Mouse (Mus musculus): ENCODE measurements at regions not wholly inside any gene's neighbourhood (a gene's known extent, or its start where the extent isn't known, plus 50 kb on each side); places are given as distances from the start of the nearest gene placed in this dataset.

- Histone ChIP-seq H3K4me3 (replicated peaks) (no peak overlapping the region), H3K9me3 (no peaks in the 10 kb centered on the region)
- TF ChIP-seq GATA1 (IDR thresholded peaks at IDR 0.05; ENCODE audit: borderline replicate concordance, low read length) (no peak), FLI1 (IDR thresholded peaks at IDR 0.05; ENCODE audit: low read length) (no peak)
These were observed 239.0 kb upstream of the Id2 start for GRCm38 (mm10) chr12:25335930-25336329.

DNA sequence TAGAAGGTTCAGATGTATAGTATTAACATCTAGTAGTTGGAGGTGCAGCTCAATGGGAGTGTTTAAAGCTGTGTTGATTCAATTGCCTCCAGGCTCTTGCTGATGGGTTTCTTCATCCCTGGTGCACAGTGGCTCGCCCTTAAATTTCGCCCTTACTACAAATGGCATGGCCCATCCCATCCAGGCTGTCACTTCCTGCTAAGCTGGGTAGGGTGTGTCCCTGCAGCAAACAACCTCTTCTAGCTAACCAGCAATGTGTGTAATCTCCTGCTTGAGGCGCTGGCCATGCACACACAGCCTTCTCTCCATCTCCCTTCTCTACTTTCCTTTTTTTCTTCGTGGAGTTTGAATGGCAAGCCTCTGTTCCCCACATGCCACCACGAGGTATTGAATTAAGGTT is 238.1 kb upstream of the Id2 start:
- H3K9me3 ChIP-seq, result no peaks in the 10 kb centered on the region
- peaks cover 78% of the 10 kb centered on the region for H3K4me1 ChIP-seq
- no peak overlapping the region for H3K4me3 ChIP-seq (replicated peaks)
- H3K27me3 ChIP-seq (replicated peaks), result peaks cover 10% of the 10 kb centered on the region
- H3K36me3 ChIP-seq (replicated peaks; ENCODE audit: low read length), result no peaks in the 10 kb centered on the region
- TF ChIP-seq FLI1 (IDR thresholded peaks at IDR 0.05; ENCODE audit: low read length), result no peak
- no peak for TF ChIP-seq GATA1 (IDR thresholded peaks at IDR 0.05; ENCODE audit: borderline replicate concordance, low read length)

More at GRCm38 (mm10) chr12:25335930-25336329, 239.0 kb upstream of the Id2 start:
- peaks cover 72% of the 10 kb centered on the region for H3K4me1 ChIP-seq
- H3K36me3 ChIP-seq (replicated peaks; ENCODE audit: low read length), result no peaks in the 10 kb centered on the region
- H3K27me3 ChIP-seq (replicated peaks), result peaks cover 10% of the 10 kb centered on the region

DNA sequence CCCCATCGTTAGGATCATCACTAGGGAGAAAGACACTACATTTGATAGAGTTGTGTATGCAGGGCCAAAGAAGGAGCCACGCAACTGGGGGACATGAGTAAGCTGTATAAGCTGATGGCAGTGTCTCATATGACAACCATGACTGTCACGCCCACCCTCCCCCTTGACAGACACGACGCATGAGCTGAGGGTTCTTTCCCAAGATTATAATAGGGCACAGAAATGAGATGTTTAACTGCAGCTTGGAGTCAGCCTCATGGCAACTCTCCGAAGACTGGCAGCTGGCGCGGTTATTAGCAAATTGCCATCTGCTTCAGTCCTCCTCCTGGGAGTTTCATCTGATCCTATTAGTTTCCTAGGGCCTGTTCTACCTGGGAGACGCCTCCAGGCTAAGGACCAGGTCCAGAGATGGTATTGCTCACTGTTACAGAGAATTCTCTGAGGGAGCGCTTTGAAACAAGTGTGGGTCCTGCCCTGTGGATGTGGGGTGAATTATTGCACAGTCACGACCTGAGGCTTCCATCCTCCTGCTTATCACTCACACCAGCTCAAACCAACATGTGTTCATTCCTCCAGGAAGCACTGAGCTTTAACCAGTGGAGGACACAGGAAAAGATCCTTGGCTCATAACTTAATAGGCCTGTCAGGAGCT is 235.6 kb upstream of the Id2 start:
- H3K27me3 ChIP-seq (replicated peaks), result peaks cover 13% of the 10 kb centered on the region
- no peak for TF ChIP-seq FLI1 (IDR thresholded peaks at IDR 0.05; ENCODE audit: low read length)
- no peak for TF ChIP-seq GATA1 (IDR thresholded peaks at IDR 0.05; ENCODE audit: borderline replicate concordance, low read length)
- H3K9me3 ChIP-seq, result no peaks in the 10 kb centered on the region
- peaks cover 72% of the 10 kb centered on the region for H3K4me1 ChIP-seq
- no peaks in the 10 kb centered on the region for H3K36me3 ChIP-seq (replicated peaks; ENCODE audit: low read length)
- H3K4me3 ChIP-seq (replicated peaks), result no peak overlapping the region

- no peaks in the 10 kb centered on the region for H3K36me3 ChIP-seq (replicated peaks; ENCODE audit: low read length)
- H3K4me3 ChIP-seq (replicated peaks), result peak overlapping the region; percentile 47
- peaks cover 13% of the 10 kb centered on the region for H3K27me3 ChIP-seq (replicated peaks)
- peaks cover 77% of the 10 kb centered on the region for H3K4me1 ChIP-seq
- TF ChIP-seq FLI1 (IDR thresholded peaks at IDR 0.05; ENCODE audit: low read length) (no peak), GATA1 (IDR thresholded peaks at IDR 0.05; ENCODE audit: borderline replicate concordance, low read length) (no peak)
- no peaks in the 10 kb centered on the region for H3K9me3 ChIP-seq
These were observed 233.2 kb upstream of the Id2 start for GRCm38 (mm10) chr12:25330004-25330708.

DNA sequence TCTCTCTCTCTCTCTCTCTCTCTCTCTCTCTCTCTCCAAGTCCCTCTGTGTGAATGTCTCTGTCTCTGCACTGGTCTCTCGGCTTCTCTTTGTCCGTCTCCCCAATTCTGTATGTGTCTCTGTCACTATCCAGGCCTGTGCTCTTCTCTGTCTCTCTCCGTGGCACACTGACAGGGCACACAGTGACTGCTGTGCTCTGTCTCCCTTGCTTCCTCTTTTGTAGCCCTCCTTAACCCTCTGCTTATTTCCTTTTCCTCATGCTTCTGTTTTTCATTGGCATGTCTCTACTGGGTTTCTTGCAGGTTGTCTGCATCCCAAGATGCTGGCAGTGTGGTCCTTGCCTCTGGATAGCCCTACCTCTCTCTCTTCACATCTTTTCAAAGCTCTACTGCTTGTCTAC is 229.0 kb upstream of the Id2 start:
- Histone ChIP-seq H3K27me3 (replicated peaks) (peaks cover 4% of the 10 kb centered on the region), H3K9me3 (peaks cover 5% of the 10 kb centered on the region), H3K4me1 (peaks cover 57% of the 10 kb centered on the region), H3K36me3 (replicated peaks; ENCODE audit: low read length) (no peaks in the 10 kb centered on the region), H3K4me3 (replicated peaks) (no peak overlapping the region)
- TF ChIP-seq FLI1 (IDR thresholded peaks at IDR 0.05; ENCODE audit: low read length) (no peak), GATA1 (IDR thresholded peaks at IDR 0.05; ENCODE audit: borderline replicate concordance, low read length) (no peak)

- peaks cover 65% of the 10 kb centered on the region for H3K4me1 ChIP-seq
- no peaks in the 10 kb centered on the region for H3K36me3 ChIP-seq (replicated peaks; ENCODE audit: low read length)
- H3K27me3 ChIP-seq (replicated peaks), result no peaks in the 10 kb centered on the region
- TF ChIP-seq FLI1 (IDR thresholded peaks at IDR 0.05; ENCODE audit: low read length), result no peak
- no peak for TF ChIP-seq GATA1 (IDR thresholded peaks at IDR 0.05; ENCODE audit: borderline replicate concordance, low read length)
- peaks cover 5% of the 10 kb centered on the region for H3K9me3 ChIP-seq
- H3K4me3 ChIP-seq (replicated peaks), result no peak overlapping the region
These were observed 226.2 kb upstream of the Id2 start for GRCm38 (mm10) chr12:25323171-25323570.

DNA sequence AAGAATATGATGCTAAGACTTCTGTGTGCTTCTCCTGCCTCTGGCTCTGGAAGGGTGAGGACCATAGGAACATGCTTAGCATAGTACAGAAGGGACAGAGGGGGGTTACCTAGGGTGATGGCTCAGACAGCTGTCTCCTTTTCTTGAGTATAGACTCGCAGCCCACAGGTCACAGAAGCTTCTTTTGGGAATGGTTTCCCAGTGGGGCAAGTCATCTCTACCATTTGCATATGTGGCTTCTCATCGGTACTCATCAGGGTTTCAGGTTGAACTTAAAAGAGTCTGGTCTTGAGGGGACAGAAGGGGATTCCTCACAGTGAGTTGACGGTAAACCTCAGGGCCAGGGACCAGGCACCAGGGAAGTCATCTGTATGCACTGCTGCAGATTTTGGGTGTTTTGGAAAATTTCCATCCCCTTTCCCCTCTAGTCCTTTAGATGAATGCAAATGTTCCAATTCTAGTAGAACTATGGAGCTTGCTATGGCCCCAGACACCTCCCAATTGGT is 223.4 kb upstream of the Id2 start:
- TF ChIP-seq GATA1 (IDR thresholded peaks at IDR 0.05; ENCODE audit: borderline replicate concordance, low read length) (no peak), FLI1 (IDR thresholded peaks at IDR 0.05; ENCODE audit: low read length) (no peak)
- Histone ChIP-seq H3K4me1 (peaks cover 71% of the 10 kb centered on the region), H3K4me3 (replicated peaks) (no peak overlapping the region), H3K9me3 (peaks cover 5% of the 10 kb centered on the region), H3K27me3 (replicated peaks) (no peaks in the 10 kb centered on the region), H3K36me3 (replicated peaks; ENCODE audit: low read length) (no peaks in the 10 kb centered on the region)

- H3K36me3 ChIP-seq (replicated peaks; ENCODE audit: low read length), result no peaks in the 10 kb centered on the region
- H3K4me1 ChIP-seq, result peaks cover 74% of the 10 kb centered on the region
- peaks cover under 1% of the 10 kb centered on the region for H3K27me3 ChIP-seq (replicated peaks)
- H3K9me3 ChIP-seq, result peaks cover 5% of the 10 kb centered on the region
- H3K4me3 ChIP-seq (replicated peaks), result no peak overlapping the region
- TF ChIP-seq GATA1 (IDR thresholded peaks at IDR 0.05; ENCODE audit: borderline replicate concordance, low read length), result no peak
- no peak for TF ChIP-seq FLI1 (IDR thresholded peaks at IDR 0.05; ENCODE audit: low read length)
These were observed 222.9 kb upstream of the Id2 start for GRCm38 (mm10) chr12:25319846-25320245.

DNA sequence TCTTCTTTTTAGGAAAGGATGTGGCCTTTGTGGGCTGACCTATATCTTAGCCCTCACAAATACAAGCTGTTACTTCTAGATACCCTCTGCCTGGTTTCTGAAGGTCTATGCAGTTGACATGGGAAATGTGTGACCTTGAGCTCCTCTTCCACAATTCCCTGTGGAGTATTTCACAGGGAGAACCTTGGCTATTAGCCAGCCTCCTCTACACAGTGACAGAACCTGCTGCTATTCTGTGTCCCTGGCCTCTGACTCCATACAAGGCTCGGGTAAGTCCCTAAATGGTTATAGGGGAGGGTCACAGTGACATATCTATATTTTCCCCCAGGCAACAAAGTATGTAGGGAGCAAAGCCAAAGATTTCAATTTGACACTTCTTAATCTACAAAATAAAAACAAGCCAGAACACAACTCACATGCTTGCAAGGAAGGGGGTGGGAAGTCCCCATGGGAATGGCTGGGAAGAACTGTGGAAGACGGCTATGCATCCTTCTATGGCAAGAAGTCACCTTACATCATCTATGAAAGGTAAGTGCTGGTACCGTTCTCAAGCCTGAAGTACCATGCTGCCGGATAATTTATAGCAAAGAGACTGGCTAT is 221.2 kb upstream of the Id2 start:
- Histone ChIP-seq H3K4me3 (replicated peaks) (no peak overlapping the region), H3K27me3 (replicated peaks) (peaks cover 6% of the 10 kb centered on the region), H3K4me1 (peaks cover 67% of the 10 kb centered on the region), H3K9me3 (no peaks in the 10 kb centered on the region), H3K36me3 (replicated peaks; ENCODE audit: low read length) (no peaks in the 10 kb centered on the region)
- TF ChIP-seq GATA1 (IDR thresholded peaks at IDR 0.05; ENCODE audit: borderline replicate concordance, low read length) (no peak), FLI1 (IDR thresholded peaks at IDR 0.05; ENCODE audit: low read length) (no peak)

GRCm38 (mm10) chr12:25315969-25316368 is 219.0 kb upstream of the Id2 start:
- no peak overlapping the region for H3K4me3 ChIP-seq (replicated peaks)
- no peaks in the 10 kb centered on the region for H3K36me3 ChIP-seq (replicated peaks; ENCODE audit: low read length)
- no peaks in the 10 kb centered on the region for H3K9me3 ChIP-seq
- peaks cover 56% of the 10 kb centered on the region for H3K4me1 ChIP-seq
- TF ChIP-seq FLI1 (IDR thresholded peaks at IDR 0.05; ENCODE audit: low read length) (no peak), GATA1 (IDR thresholded peaks at IDR 0.05; ENCODE audit: borderline replicate concordance, low read length) (no peak)
- H3K27me3 ChIP-seq (replicated peaks), result peaks cover 8% of the 10 kb centered on the region

Data from megakaryocyte, embryonic 14.5 days (primary cell).